8 mouse cellular contexts compared by ENCODE assay signal in the genomic region with DNA sequence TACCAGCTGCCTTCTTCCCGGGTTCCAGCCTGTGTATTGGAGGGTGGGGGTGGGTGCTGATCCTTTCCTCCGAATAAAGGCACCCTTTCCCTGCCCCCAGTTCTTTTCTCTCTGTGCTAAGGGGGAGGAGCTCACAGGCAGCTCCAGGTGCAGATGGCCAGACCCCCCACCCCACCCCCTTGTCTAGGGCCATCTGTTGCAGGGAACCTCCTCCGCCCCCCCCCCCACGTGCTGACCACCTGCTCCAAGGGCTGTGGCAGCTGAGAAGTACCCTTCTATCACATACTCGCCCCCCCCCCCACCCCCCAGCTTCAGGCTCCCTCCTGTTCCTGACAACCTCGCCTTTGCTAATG. TPM values are rescaled to one million over a fixed set of nuclear protein-coding genes. Genes with fewer than 3 reads are reported as not detected.
DNase-seq lines count a peak whose midpoint lies in the region; ATAC-seq and TF ChIP-seq lines count a peak whose summit lies in the region.

No protein-coding gene starts in this region.

- no peaks in the 10 kb centered on the region for H3K9me3 ChIP-seq in liver, embryonic 15.5 days (replicated peaks)

- H3K9ac ChIP-seq in liver, embryonic 15.5 days = peak overlapping the region; percentile 53; the same call in 1 of the 2 replicates

- WGBS in spleen, adult 2 months = 29% methylated on average over 6 of the region's 6 CpGs
- 24% methylated on average over 3 of the region's 6 CpGs for whole genome bisulfite sequencing in liver, embryonic 15.5 days (ENCODE audit: insufficient replicate concordance)

- peaks cover 5% of the 10 kb centered on the region; the same call in 1 of the 2 replicates for H3K4me1 ChIP-seq in spleen, adult 2 months (ENCODE audit: control insufficient read depth, insufficient read depth, insufficient read length)
- H3K4me1 ChIP-seq in liver, embryonic 15.5 days (replicated peaks) = peaks cover 62% of the 10 kb centered on the region

- TF ChIP-seq CTCF in spleen, adult 2 months (IDR thresholded peaks at IDR 0.05; ENCODE audit: extremely low read depth, insufficient read depth, insufficient read length, insufficient replicate concordance) = no peak

- TF ChIP-seq POLR2A in spleen, adult 2 months (IDR thresholded peaks at IDR 0.05; ENCODE audit: low read depth, low read length) = no peak

- H3K27ac ChIP-seq in spleen, adult 2 months (ENCODE audit: insufficient read depth, low read length) = no peak overlapping the region; the same call in 1 of the 2 replicates
- peak overlapping the region; percentile 77 for H3K27ac ChIP-seq in liver, embryonic 15.5 days (replicated peaks)

- H3K4me3 ChIP-seq in spleen, adult 2 months (ENCODE audit: extremely low read depth, insufficient read depth, insufficient read length) = peak overlapping the region; percentile 63; the same call in 1 of the 2 replicates
- H3K4me3 ChIP-seq in liver, embryonic 15.5 days (replicated peaks) = peak overlapping the region; percentile 70

- DNase-seq in cerebellum, adult 9-10 months = peak; percentile 60
- DNase-seq in cerebellum, adult 11-12 months = no peak
- no peak for DNase-seq in spleen, adult 2 months (ENCODE audit: low read depth in 1 of 2, low spot score in 2 of 2)
- no peak for DNase-seq in spleen, adult 18-20 months
- no peak for DNase-seq in adrenal gland, adult 8-10 months
- DNase-seq in ovary, postnatal 14 days (ENCODE audit: low spot score) = no peak
- no peak for DNase-seq in urinary bladder, adult 18-20 months (ENCODE audit: low spot score in 2 of 2)

- ATAC-seq in liver, embryonic 15.5 days (ENCODE audit: insufficient read depth) = no peak

- H3K36me3 ChIP-seq in spleen, adult 2 months (ENCODE audit: control insufficient read depth, insufficient read depth, low read length) = peaks cover 2% of the 10 kb centered on the region; the same call in 1 of the 2 replicates
- H3K36me3 ChIP-seq in liver, embryonic 15.5 days (replicated peaks) = peaks cover 4% of the 10 kb centered on the region; the same call in 1 of the 2 replicates

- H3K4me2 ChIP-seq in liver, embryonic 15.5 days = peak overlapping the region; percentile 100

- no peaks in the 10 kb centered on the region for H3K27me3 ChIP-seq in spleen, adult 2 months (ENCODE audit: control insufficient read depth, insufficient read depth, low read length)
- H3K27me3 ChIP-seq in liver, embryonic 15.5 days = peaks cover 8% of the 10 kb centered on the region

RNA-seq across cellular contexts. Expression of a gene that starts 0.4 kb away (rescaled TPM):
- polyA plus RNA-seq in spleen, adult 2 months (2012; rRNA removed) = 6.1 and 7.6 TPM in 2 replicates
- 2.0 and 2.6 TPM in 2 replicates for polyA plus RNA-seq in liver, embryonic 15.5 days (2015; fragmentation: Nextera tagmentation; extraction: Ambion mirVana)
- 10 to 100 TPM in 3 of 4 experiments, 1 to 10 TPM in 1; 8.9 to 16.2 (median 14.1) TPM for total RNA-seq in adrenal gland, adult 8-10 months (2022)

RNA-seq across cellular contexts. Expression of a gene that starts 25.0 kb away (rescaled TPM):
- 28.9 and 36.4 TPM in 2 replicates for polyA plus RNA-seq in spleen, adult 2 months (2012; rRNA removed)
- polyA plus RNA-seq in liver, embryonic 15.5 days (2015; fragmentation: Nextera tagmentation; extraction: Ambion mirVana) = 23.8 and 26.5 TPM in 2 replicates
- total RNA-seq in adrenal gland, adult 8-10 months (2022) = 10 to 100 TPM; 42.5 to 85.7 (median 61.0) TPM

RNA-seq across cellular contexts. Expression of a gene that starts 29.4 kb away (rescaled TPM):
- polyA plus RNA-seq in spleen, adult 2 months (2012; rRNA removed) = 5.9 and 7.0 TPM in 2 replicates
- polyA plus RNA-seq in liver, embryonic 15.5 days (2015; fragmentation: Nextera tagmentation; extraction: Ambion mirVana) = 1.7 and 2.1 TPM in 2 replicates
- total RNA-seq in adrenal gland, adult 8-10 months (2022) = 10 to 100 TPM; 15.5 to 17.2 (median 16.2) TPM
